Mouse (Mus musculus): ENCODE data around the gene Aatf.

GRCm38 (mm10) chr11:84410383-84410782 lies 102.9 kb downstream of the Aatf start:
- TF ChIP-seq POLR2A (IDR thresholded peaks at IDR 0.05; ENCODE audit: low read depth, low read length) (no peak), CTCF (IDR thresholded peaks at IDR 0.05; ENCODE audit: borderline replicate concordance, insufficient read depth, low read length) (no peak)
